Mouse (Mus musculus) neural tube, embryonic 11.5 days (tissue): ENCODE results near the gene Arhgap42. TPM values are rescaled to one million over a fixed set of nuclear protein-coding genes. Genes with fewer than 3 reads are reported as not detected.

Experiments used
- ATAC-seq: fragments of 200-750 bp; cut with Nextera tagmentation; 2 replicates; pipeline ENCODE4 v1.8.0; 2017; ENCODE audit warnings: moderate number of reproducible peaks, mild to moderate bottlenecking, moderate TSS enrichment, moderate library complexity; ENCODE audit not compliant: insufficient read depth, low FRiP score, low TSS enrichment
- DNase-seq: peaks from one replicate; pipeline ENCODE4 v3.0.0-alpha.2; 2015; ENCODE audit warnings: low spot score
- H3K27ac ChIP-seq: fragments of 300-500 bp; sonication (generic); 2 replicates; pipeline ENCODE4 v1.5.1; 2014; ENCODE audit warnings: low read depth, mild to moderate bottlenecking, low read length
- H3K27me3 ChIP-seq: fragments of 300-500 bp; sonication (generic); 2 replicates; pipeline ENCODE4 v1.6.1; 2014; ENCODE audit warnings: mild to moderate bottlenecking, low read length, mixed read lengths; ENCODE audit not compliant: control insufficient read depth, insufficient read depth
- H3K36me3 ChIP-seq: fragments of 300-500 bp; sonication (generic); 2 replicates; pipeline ENCODE4 v1.6.1; 2014; ENCODE audit warnings: mild to moderate bottlenecking, low read length, moderate library complexity, mixed read lengths; ENCODE audit not compliant: control insufficient read depth, insufficient read depth
- H3K4me1 ChIP-seq: fragments of 300-500 bp; sonication (generic); 2 replicates; pipeline ENCODE4 v1.6.1; 2014; ENCODE audit warnings: low read length, mixed read lengths; ENCODE audit not compliant: control insufficient read depth, insufficient read depth
- H3K4me2 ChIP-seq: fragments of 300-500 bp; sonication (generic); 2 replicates; pipeline ENCODE4 v1.6.1; 2014; ENCODE audit warnings: low read depth, mild to moderate bottlenecking, moderate library complexity
- H3K4me3 ChIP-seq: fragments of 300-500 bp; sonication (generic); 2 replicates; pipeline ENCODE4 v1.5.1; 2014; ENCODE audit warnings: low read depth, low read length
- H3K9ac ChIP-seq: fragments of 300-500 bp; sonication (generic); 2 replicates; pipeline ENCODE4 v1.6.1; 2014; ENCODE audit warnings: mild to moderate bottlenecking, low read length
- H3K9me3 ChIP-seq: fragments of 300-500 bp; sonication (generic); 2 replicates; pipeline ENCODE4 v1.6.1; 2016; ENCODE audit warnings: low read length; ENCODE audit not compliant: control insufficient read depth
- WGBS: fragments of 180-500 bp; shearing (Covaris S2); extraction: QIAGEN DNeasy Blood & Tissue Kit; methylation state at CpG from one replicate; pipeline ENCODE4 v1.1.7; 2014; 5-methylcytosine and 5-hydroxymethylcytosine counted together
- polyA plus RNA-seq: library from polyadenylated mRNA; unstranded; fragments of >200 nt; fragmentation: Nextera tagmentation; extraction: Ambion mirVana; gene quantifications from 2 replicates; pipeline ENCODE4 v1.2.1, GENCODE M21; 2014

Arhgap42 gene
- polyA plus RNA-seq, 1 experiment from 2014 or later: 22.3 TPM

- Histone ChIP-seq H3K27ac (no peak overlapping the region), H3K4me1 (no peaks in the 10 kb centered on the region), H3K9me3 (no peaks in the 10 kb centered on the region), H3K9ac (no peak overlapping the region), H3K4me3 (no peak overlapping the region), H3K36me3 (no peaks in the 10 kb centered on the region), H3K27me3 (no peaks in the 10 kb centered on the region), H3K4me2 (no peak overlapping the region)
- DNase-seq (no peak), ATAC-seq (no peak)
- 79% methylated on average over 3 of the region's 3 CpGs for WGBS
Observed at GRCm38 (mm10) chr9:9104761-9105160, 134.1 kb downstream of the Arhgap42 start.

- Histone ChIP-seq H3K36me3 (no peaks in the 10 kb centered on the region), H3K4me3 (no peak overlapping the region), H3K27me3 (no peaks in the 10 kb centered on the region), H3K4me1 (no peaks in the 10 kb centered on the region), H3K4me2 (no peak overlapping the region), H3K9ac (no peak overlapping the region), H3K27ac (no peak overlapping the region), H3K9me3 (no peaks in the 10 kb centered on the region)
- 95% methylated on average over 2 of the region's 2 CpGs for WGBS
- ATAC-seq (no peak), DNase-seq (no peak)
Observed at GRCm38 (mm10) chr9:9102158-9102514, 136.8 kb downstream of the Arhgap42 start.

DNA sequence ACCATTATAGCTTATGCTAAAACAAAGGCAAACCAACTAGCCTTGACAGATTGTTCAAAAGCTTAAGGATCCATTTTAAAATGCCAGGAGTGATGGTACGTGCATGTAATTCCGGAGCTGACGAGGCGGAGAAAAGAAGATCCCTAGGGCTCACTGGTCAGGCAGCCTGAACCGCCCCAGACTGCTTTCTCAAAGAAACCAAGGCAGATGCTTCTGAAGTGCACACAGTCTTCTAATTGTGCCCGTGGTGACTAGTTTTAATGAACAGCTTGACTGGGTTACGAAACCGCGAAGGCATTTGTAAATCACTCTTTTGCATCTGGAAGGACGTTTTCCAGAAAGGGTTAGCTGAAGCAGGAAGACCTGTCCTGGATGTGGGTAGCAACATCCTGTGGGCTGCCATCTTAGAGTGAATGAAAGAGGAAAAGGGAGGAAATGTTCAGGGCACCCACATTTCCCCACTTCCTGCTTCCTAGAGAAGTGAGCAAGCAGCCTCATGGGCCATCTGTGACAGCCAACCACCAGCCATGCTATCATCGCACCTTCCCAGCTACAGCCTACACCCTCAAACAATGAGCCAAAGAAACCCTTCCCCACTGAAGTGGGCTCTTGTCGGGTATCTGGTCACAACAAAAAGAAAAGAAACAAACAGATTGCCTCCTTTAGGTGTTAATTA, 137.3 kb downstream of the Arhgap42 start:
- Histone ChIP-seq H3K27me3 (no peaks in the 10 kb centered on the region), H3K36me3 (no peaks in the 10 kb centered on the region), H3K9ac (no peak overlapping the region), H3K4me1 (no peaks in the 10 kb centered on the region), H3K4me2 (no peak overlapping the region), H3K4me3 (no peak overlapping the region), H3K9me3 (no peaks in the 10 kb centered on the region), H3K27ac (no peak overlapping the region)
- 85% methylated on average over 12 of the region's 12 CpGs for WGBS
- no peak for ATAC-seq
- DNase-seq: no peak

DNA sequence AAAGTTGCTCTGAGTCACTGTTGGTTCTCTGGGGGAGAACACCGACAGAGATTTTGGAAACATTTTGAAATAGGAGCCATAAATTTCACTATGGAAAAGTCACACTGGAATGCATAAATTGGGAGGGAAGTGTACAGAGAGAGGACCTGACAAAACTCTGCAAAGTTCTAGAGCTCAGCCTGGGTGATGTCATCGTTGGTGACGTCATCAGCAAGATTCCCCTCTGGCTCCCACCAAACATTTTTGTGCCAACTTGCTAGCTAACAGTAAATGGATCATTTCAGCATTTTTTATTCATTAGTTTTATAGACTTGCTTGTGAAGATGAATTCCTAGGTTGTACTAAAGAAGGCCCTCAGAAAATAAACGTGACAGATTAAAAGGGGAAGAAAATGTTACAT, 137.8 kb downstream of the Arhgap42 start:
- Histone ChIP-seq H3K36me3 (no peaks in the 10 kb centered on the region), H3K4me1 (no peaks in the 10 kb centered on the region), H3K9ac (no peak overlapping the region), H3K4me2 (no peak overlapping the region), H3K9me3 (no peaks in the 10 kb centered on the region), H3K4me3 (no peak overlapping the region), H3K27ac (no peak overlapping the region), H3K27me3 (no peaks in the 10 kb centered on the region)
- no peak for ATAC-seq
- 88% methylated on average over 4 of the region's 4 CpGs for whole genome bisulfite sequencing
- DNase-seq: no peak

DNA sequence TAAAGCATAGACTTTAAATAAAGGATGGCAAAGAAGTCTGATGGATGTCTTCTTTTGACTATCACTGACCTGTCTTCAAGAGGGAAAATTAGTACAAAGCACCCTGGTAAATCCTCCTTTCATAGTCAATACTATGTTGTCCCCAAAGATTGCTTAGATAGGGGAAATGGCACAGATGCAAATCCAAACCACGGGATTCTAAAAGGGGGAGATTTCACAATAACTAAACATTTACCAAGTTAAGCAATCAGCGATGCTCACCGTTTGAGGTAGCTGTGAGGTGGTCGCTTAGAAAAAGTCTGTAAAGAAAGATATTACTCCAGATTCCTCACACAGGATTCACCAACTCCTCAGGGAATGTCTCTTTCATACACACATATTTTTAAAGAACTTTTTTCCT, 141.1 kb downstream of the Arhgap42 start:
- Histone ChIP-seq H3K4me1 (no peaks in the 10 kb centered on the region), H3K27me3 (no peaks in the 10 kb centered on the region), H3K9ac (no peak overlapping the region), H3K4me3 (no peak overlapping the region), H3K4me2 (no peak overlapping the region), H3K36me3 (no peaks in the 10 kb centered on the region), H3K27ac (no peak overlapping the region), H3K9me3 (no peaks in the 10 kb centered on the region)
- no peak for ATAC-seq
- no peak for DNase-seq
- 94% methylated on average over 4 of the region's 4 CpGs for WGBS

- no peak for DNase-seq
- no peaks in the 10 kb centered on the region for H3K36me3 ChIP-seq
- no peaks in the 10 kb centered on the region for H3K27me3 ChIP-seq
- H3K4me1 ChIP-seq: no peaks in the 10 kb centered on the region
- H3K9ac ChIP-seq: no peak overlapping the region
- H3K4me3 ChIP-seq: no peak overlapping the region
- H3K9me3 ChIP-seq: no peaks in the 10 kb centered on the region
- 82% methylated on average over 1 of the region's 1 CpGs for WGBS
- ATAC-seq: no peak
- H3K4me2 ChIP-seq: no peak overlapping the region
- no peak overlapping the region for H3K27ac ChIP-seq
Observed at GRCm38 (mm10) chr9:9096761-9097160, 142.1 kb downstream of the Arhgap42 start.

GRCm38 (mm10) chr9:9093096-9093495, 145.8 kb downstream of the Arhgap42 start:
- no peak for ATAC-seq

DNA sequence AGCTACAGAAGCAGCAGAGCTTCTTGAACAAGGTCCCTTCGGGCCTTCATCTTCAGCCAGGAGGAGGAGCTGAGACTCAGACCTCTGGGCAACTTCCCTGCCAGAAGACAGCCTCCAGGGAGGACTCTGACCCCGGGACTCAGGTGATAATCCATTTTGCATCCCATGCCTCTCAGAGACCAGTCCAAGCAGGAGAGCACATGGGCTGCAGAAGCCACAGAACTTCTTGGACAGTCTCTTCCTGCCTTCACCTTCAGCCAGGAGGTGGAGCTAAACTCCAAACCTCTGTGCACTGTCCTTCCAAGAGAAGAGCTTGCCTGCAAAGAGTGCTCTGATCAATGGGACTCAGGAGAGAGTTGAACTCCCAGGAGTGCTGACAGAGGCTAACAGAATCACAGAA, 155.5 kb downstream of the Arhgap42 start:
- no peak for ATAC-seq
- 78% methylated on average over 2 of the region's 2 CpGs for WGBS
- no peaks in the 10 kb centered on the region for H3K4me1 ChIP-seq

More at GRCm38 (mm10) chr9:9093096-9093495, 145.8 kb downstream of the Arhgap42 start:
- Histone ChIP-seq H3K4me3 (no peak overlapping the region), H3K27ac (no peak overlapping the region), H3K4me1 (no peaks in the 10 kb centered on the region), H3K9me3 (no peaks in the 10 kb centered on the region), H3K27me3 (no peaks in the 10 kb centered on the region), H3K36me3 (no peaks in the 10 kb centered on the region), H3K9ac (no peak overlapping the region), H3K4me2 (no peak overlapping the region)
- no peak for DNase-seq
- 53% methylated on average over 1 of the region's 1 CpGs for WGBS

GRCm38 (mm10) chr9:9052920-9053319, 186.0 kb downstream of the Arhgap42 start:
- no peaks in the 10 kb centered on the region for H3K36me3 ChIP-seq
- no peak overlapping the region for H3K9ac ChIP-seq
- H3K27ac ChIP-seq: no peak overlapping the region
- ATAC-seq: no peak
- no peak for DNase-seq
- no peaks in the 10 kb centered on the region for H3K4me1 ChIP-seq
- no peaks in the 10 kb centered on the region for H3K27me3 ChIP-seq
- no peak overlapping the region for H3K4me2 ChIP-seq
- no peaks in the 10 kb centered on the region for H3K9me3 ChIP-seq
- H3K4me3 ChIP-seq: no peak overlapping the region

More for the DNA sequence above, 155.5 kb downstream of the Arhgap42 start:
- Histone ChIP-seq H3K36me3 (no peaks in the 10 kb centered on the region), H3K4me2 (no peak overlapping the region), H3K27me3 (no peaks in the 10 kb centered on the region), H3K27ac (no peak overlapping the region), H3K9ac (no peak overlapping the region), H3K9me3 (no peaks in the 10 kb centered on the region), H3K4me3 (no peak overlapping the region)
- no peak for DNase-seq
